Mouse (Mus musculus) CH12.LX (cell line): ENCODE data around the gene Cryaa. TPM values are rescaled to one million over a fixed set of nuclear protein-coding genes. Genes with fewer than 3 reads are reported as not detected.

Experiments
- DNase-seq: peaks from one replicate; pipeline ENCODE4 v3.0.0-alpha.2; 2013; ENCODE audit errors: extremely low read depth
- H3K27ac ChIP-seq: 2 replicates; pipeline ENCODE4 v1.5.1; 2012; ENCODE audit warnings: low read depth, mild to moderate bottlenecking, control low read depth, moderate library complexity; ENCODE audit not compliant: insufficient read depth
- H3K27me3 ChIP-seq: replicated peaks from 2 replicates; pipeline ENCODE3; 2012; ENCODE audit warnings: inconsistent platforms
- H3K36me3 ChIP-seq, 2 experiments: replicated peaks in 1 of 2; 2 replicates each; pipeline versions ENCODE3 to v1.6.1; 2012; ENCODE audit warnings: inconsistent platforms in 1 of 2, low read length in 1 of 2, mild to moderate bottlenecking in 1 of 2, mixed read lengths in 1 of 2, moderate library complexity in 1 of 2; ENCODE audit not compliant: control insufficient read depth in 1 of 2, insufficient read depth in 1 of 2
- H3K4me1 ChIP-seq, 2 experiments: 2 replicates each; pipeline ENCODE4 v1.6.1; 2012; ENCODE audit warnings: inconsistent platforms in 1 of 2, moderate library complexity in 1 of 2; ENCODE audit not compliant: insufficient read depth in 2 of 2, control insufficient read depth in 1 of 2
- H3K4me2 ChIP-seq: 2 replicates; pipeline ENCODE4 v1.6.1; 2012; ENCODE audit warnings: low read depth, mild to moderate bottlenecking, control low read depth; ENCODE audit not compliant: poor library complexity, insufficient read depth, severe bottlenecking
- H3K4me3 ChIP-seq, 3 experiments: fragments of 150-350 bp in 1 of 3; sonication (generic) in 1 of 3; replicated peaks in 1 of 3; 2 replicates each; pipeline versions ENCODE3 to v1.5.1; 2011 to 2012; ENCODE audit warnings: low read depth in 2 of 3, low read length in 2 of 3, mild to moderate bottlenecking in 2 of 3, moderate library complexity in 2 of 3, control low read depth in 1 of 3, improper control_type of control experiment in 1 of 3, inconsistent platforms in 1 of 3, mixed read lengths in 1 of 3; ENCODE audit not compliant: poor library complexity in 1 of 3
- H3K79me2 ChIP-seq: replicated peaks from 2 replicates; pipeline ENCODE4 v1.6.1; 2012; ENCODE audit warnings: mild to moderate bottlenecking, moderate library complexity; ENCODE audit not compliant: control insufficient read depth, poor library complexity, insufficient read depth, severe bottlenecking; ENCODE audit errors: extremely low read depth
- H3K9ac ChIP-seq: 2 replicates; pipeline ENCODE4 v1.6.1; 2012; ENCODE audit warnings: low read depth, mild to moderate bottlenecking, control low read depth, moderate library complexity; ENCODE audit not compliant: insufficient read depth
- H3K9me3 ChIP-seq: replicated peaks from 2 replicates; pipeline ENCODE3; 2012; ENCODE audit warnings: low read length, inconsistent platforms, mixed read lengths
- BHLHE40 ChIP-seq: IDR thresholded peaks from 2 replicates; pipeline ENCODE4 v1.6.1; 2011; ENCODE audit warnings: mild to moderate bottlenecking, low read depth, low read length, improper control_type of control experiment
- CHD1 ChIP-seq: IDR thresholded peaks from 2 replicates; pipeline ENCODE4 v1.6.1; 2012; ENCODE audit warnings: low read depth, low read length, improper control_type of control experiment, inconsistent platforms
- CTCF ChIP-seq, 2 experiments: IDR thresholded peaks in 1 of 2; conservative IDR thresholded peaks in 1 of 2; 2 replicates each; pipeline ENCODE4 v1.5.1; 2011 to 2012; ENCODE audit warnings: low read depth in 2 of 2, low read length in 2 of 2, improper control_type of control experiment in 1 of 2, inconsistent platforms in 1 of 2, mild to moderate bottlenecking in 1 of 2, moderate library complexity in 1 of 2
- E2F4 ChIP-seq: IDR thresholded peaks from 2 replicates; pipeline ENCODE4 v1.6.1; 2011; ENCODE audit warnings: low read depth, low read length, improper control_type of control experiment; ENCODE audit not compliant: insufficient replicate concordance
- EP300 ChIP-seq: IDR thresholded peaks from 2 replicates; pipeline ENCODE4 v1.6.1; 2011; ENCODE audit warnings: low read length, improper control_type of control experiment
- HCFC1 ChIP-seq: IDR thresholded peaks from 2 replicates; pipeline ENCODE4 v1.6.1; 2012; ENCODE audit warnings: low read depth, mild to moderate bottlenecking, inconsistent platforms, low read length, improper control_type of control experiment
- JUN ChIP-seq: IDR thresholded peaks from 2 replicates; pipeline ENCODE4 v1.6.1; 2011; ENCODE audit warnings: low read depth, mild to moderate bottlenecking, low read length, improper control_type of control experiment, moderate library complexity; ENCODE audit not compliant: insufficient read depth
- JUND ChIP-seq: conservative IDR thresholded peaks from 2 replicates; pipeline ENCODE4 v1.6.1; 2011; ENCODE audit warnings: low read depth, low read length, improper control_type of control experiment
- MAFK ChIP-seq: IDR thresholded peaks from 2 replicates; pipeline ENCODE4 v1.6.1; 2011; ENCODE audit warnings: low read length, improper control_type of control experiment; ENCODE audit not compliant: insufficient replicate concordance
- MAZ ChIP-seq: IDR thresholded peaks from 2 replicates; pipeline ENCODE4 v1.6.1; 2012; ENCODE audit warnings: low read depth, mild to moderate bottlenecking, inconsistent platforms, low read length, improper control_type of control experiment, moderate library complexity
- MEF2A ChIP-seq: IDR thresholded peaks from 2 replicates; pipeline ENCODE4 v1.6.1; 2014; ENCODE audit warnings: low read depth, mild to moderate bottlenecking, inconsistent platforms, low read length, improper control_type of control experiment, borderline replicate concordance
- MXI1 ChIP-seq: IDR thresholded peaks from 2 replicates; pipeline ENCODE4 v1.6.1; 2011; ENCODE audit warnings: mild to moderate bottlenecking, low read depth, low read length, improper control_type of control experiment
- MYC ChIP-seq: IDR thresholded peaks from 2 replicates; pipeline ENCODE4 v1.6.1; 2011; ENCODE audit warnings: low read depth, mild to moderate bottlenecking, improper control_type of control experiment, low read length
- NELFE ChIP-seq: IDR thresholded peaks from 2 replicates; pipeline ENCODE4 v1.6.1; 2011; ENCODE audit warnings: low read depth, low read length, improper control_type of control experiment
- PAX5 ChIP-seq: IDR thresholded peaks from 2 replicates; pipeline ENCODE4 v1.6.1; 2012; ENCODE audit warnings: low read length, inconsistent platforms, mixed read lengths
- RAD21 ChIP-seq: IDR thresholded peaks from 2 replicates; pipeline ENCODE4 v1.6.1; 2011; ENCODE audit warnings: low read depth, mild to moderate bottlenecking, low read length, improper control_type of control experiment, moderate library complexity
- RCOR1 ChIP-seq: conservative IDR thresholded peaks from 2 replicates; pipeline ENCODE4 v1.6.1; 2012; ENCODE audit warnings: low read depth, mild to moderate bottlenecking, inconsistent platforms, low read length, improper control_type of control experiment
- SIN3A ChIP-seq: IDR thresholded peaks from 2 replicates; pipeline ENCODE4 v1.6.1; 2012; ENCODE audit warnings: low read length, improper control_type of control experiment, inconsistent platforms
- SMC3 ChIP-seq: IDR thresholded peaks from 2 replicates; pipeline ENCODE4 v1.6.1; 2011; ENCODE audit warnings: low read depth, low read length, improper control_type of control experiment
- TBP ChIP-seq: conservative IDR thresholded peaks from 2 replicates; pipeline ENCODE4 v1.6.1; 2011; ENCODE audit warnings: low read depth, low read length, improper control_type of control experiment
- TCF12 ChIP-seq: IDR thresholded peaks from 2 replicates; pipeline ENCODE4 v1.6.1; 2014; ENCODE audit warnings: low read depth, mild to moderate bottlenecking, inconsistent platforms, low read length, improper control_type of control experiment
- UBTF ChIP-seq: IDR thresholded peaks from 2 replicates; pipeline ENCODE4 v1.6.1; 2012; ENCODE audit warnings: low read depth, mild to moderate bottlenecking, inconsistent platforms, low read length, improper control_type of control experiment, moderate library complexity
- USF1 ChIP-seq: IDR thresholded peaks from 2 replicates; pipeline ENCODE4 v1.6.1; 2014; ENCODE audit warnings: low read depth, mild to moderate bottlenecking, inconsistent platforms, low read length, improper control_type of control experiment
- USF2 ChIP-seq: conservative IDR thresholded peaks from 2 replicates; pipeline ENCODE4 v1.6.1; 2011; ENCODE audit warnings: low read depth, low read length, improper control_type of control experiment
- ZKSCAN1 ChIP-seq: IDR thresholded peaks from 2 replicates; pipeline ENCODE4 v1.6.1; 2012; ENCODE audit warnings: low read depth, inconsistent platforms, low read length, improper control_type of control experiment, borderline replicate concordance
- ZMIZ1 ChIP-seq: IDR thresholded peaks from 2 replicates; pipeline ENCODE4 v1.6.1; 2012; ENCODE audit warnings: low read depth, mild to moderate bottlenecking, inconsistent platforms, low read length, improper control_type of control experiment
- dilution Hi-C: fragments of 300-500 bp; cut with MboI; formaldehyde crosslinking; loops from 2 replicates; pipeline ENCODE4 v1.14.3; 2020; ENCODE audit warnings: low sequenced_read_pairs; ENCODE audit not compliant: extremely low pct_unique_long_range_greater_than_20kb, extremely low pct_ligation_motif_present
- in situ Hi-C: fragments of 300-500 bp; cut with MboI; formaldehyde crosslinking; loops from 3 replicates; pipeline ENCODE4 v1.14.3; 2019; ENCODE audit warnings: low sequenced_read_pairs, low pct_ligation_motif_present, low pct_unique_long_range_greater_than_20kb, mixed read lengths
- polyA plus RNA-seq: library from polyadenylated mRNA; unstranded; fragments of >175 nt; gene quantifications from 2 replicates; pipeline ENCODE4 v1.2.1, GENCODE M21; 2012; ENCODE audit warnings: low read depth; ENCODE audit not compliant: insufficient read length
- total RNA-seq, 2 experiments: library from RNA; depleted of rRNA; stranded (reverse); fragments of 300-350 nt in 1 of 2; fragments of >200 nt in 1 of 2; gene quantifications; 2 replicates each; pipeline ENCODE4 v1.2.3; 2012 to 2014

Gene Cryaa
- total and polyA plus RNA-seq, 3 experiments: 0.51 TPM; not detected in 2

- dilution Hi-C loops: no loop called here
- H3K9me3 ChIP-seq: no peaks in the 10 kb centered on the region
- no peak overlapping the region for H3K27ac ChIP-seq
- no peak overlapping the region for H3K9ac ChIP-seq
- no peak for DNase-seq
- H3K4me3 ChIP-seq: no peak overlapping the region
- TF ChIP-seq MEF2A: no peak
- TF ChIP-seq MAZ: no peak
- no peak for TF ChIP-seq SMC3
- TF ChIP-seq CTCF (conservative IDR thresholded peaks at IDR 0.05 in 1 of 2, IDR thresholded peaks at IDR 0.05 in 1 of 2; ENCODE audit: low read depth in 2 of 2, low read length in 2 of 2): no peak
- no peak for TF ChIP-seq UBTF
- no peak for TF ChIP-seq MXI1
- no peak for TF ChIP-seq HCFC1
- TF ChIP-seq MAFK: no peak
- no peak for TF ChIP-seq EP300
- no peak for TF ChIP-seq JUN
- no peak for TF ChIP-seq TBP
- TF ChIP-seq CHD1: no peak
- no peak for TF ChIP-seq ZKSCAN1
- TF ChIP-seq MYC: no peak
- no peak for TF ChIP-seq NELFE
- TF ChIP-seq RAD21: no peak
- no peak for TF ChIP-seq USF1
- no peak for TF ChIP-seq PAX5
- TF ChIP-seq JUND: no peak
- TF ChIP-seq TCF12: no peak
- TF ChIP-seq, all 38 proteins: peak for 0
- peaks cover 0 to 11% of the 10 kb centered on the region in 2 experiments; a peak in 3 of 4 replicates for H3K4me1 ChIP-seq
- in situ Hi-C loops: no loop called here
- H3K36me3 ChIP-seq: no peaks in the 10 kb centered on the region
- H3K27me3 ChIP-seq: peaks cover 24% of the 10 kb centered on the region
- H3K4me2 ChIP-seq: no peak overlapping the region
- H3K79me2 ChIP-seq: no peaks in the 10 kb centered on the region
These were observed 3.2 kb upstream of the Cryaa start for GRCm38 (mm10) chr17:31674426-31674825.

GRCm38 (mm10) chr17:31680450-31680849 lies 2.8 kb downstream of the Cryaa start:
- Histone ChIP-seq H3K79me2 (no peaks in the 10 kb centered on the region), H3K27ac (no peak overlapping the region), H3K36me3 (no peaks in the 10 kb centered on the region), H3K4me3 (no peak overlapping the region), H3K4me1 (peaks cover 17 to 25% of the 10 kb centered on the region in 2 experiments), H3K27me3 (peaks cover 31% of the 10 kb centered on the region), H3K9ac (no peak overlapping the region), H3K9me3 (no peaks in the 10 kb centered on the region), H3K4me2 (no peak overlapping the region)
- in situ Hi-C loops (loop anchor here (10.0 kb wide), 1 partner anchor 254 kb away; no protein-coding TSS in a partner anchor), dilution Hi-C loops (no loop called here)
- TF ChIP-seq ZMIZ1: no peak
- TF ChIP-seq MXI1: no peak
- no peak for TF ChIP-seq CHD1
- no peak for TF ChIP-seq UBTF
- TF ChIP-seq MAZ: no peak
- no peak for TF ChIP-seq ZKSCAN1
- no peak for TF ChIP-seq JUND
- no peak for TF ChIP-seq NELFE
- no peak for TF ChIP-seq BHLHE40
- no peak for TF ChIP-seq SIN3A
- TF ChIP-seq E2F4: no peak
- no peak for TF ChIP-seq RCOR1
- TF ChIP-seq TBP: no peak
- TF ChIP-seq USF2: no peak
- no peak for DNase-seq
